Mouse (Mus musculus) lung, adult 2 months (tissue): ENCODE measurements at regions not wholly inside any gene's neighbourhood (a gene's known extent, or its start where the extent isn't known, plus 50 kb on each side); places are given as distances from the start of the nearest gene placed in this dataset.

Source experiments
- DNase-seq: peaks from one replicate; pipeline ENCODE4 v3.0.0; 2022
- H3K4me1 ChIP-seq: fragments of 200-500 bp; 2 replicates; pipeline ENCODE4 v1.6.1; 2011; ENCODE audit warnings: low read length; ENCODE audit not compliant: control insufficient read depth, insufficient read depth
- H3K4me3 ChIP-seq: fragments of 200-500 bp; replicated peaks from 2 replicates; pipeline ENCODE3; 2011; ENCODE audit warnings: low read depth, mild to moderate bottlenecking, control low read depth, low read length; ENCODE audit errors: extremely low read depth
- CTCF ChIP-seq: fragments of 200-500 bp; IDR thresholded peaks from 2 replicates; pipeline ENCODE4 v1.5.1; 2011; ENCODE audit warnings: mild to moderate bottlenecking, low read length, control low read depth; ENCODE audit not compliant: insufficient read depth
- POLR2A ChIP-seq: fragments of 200-500 bp; IDR thresholded peaks from 2 replicates; pipeline ENCODE4 v1.6.1; 2011; ENCODE audit warnings: low read depth, mild to moderate bottlenecking, control low read depth, low read length, borderline replicate concordance; ENCODE audit errors: extremely low read depth
- WGBS: fragments of 180-500 bp; shearing (Covaris S2); methylation state at CpG from one replicate; pipeline ENCODE4 v1.1.7; 2018; 5-methylcytosine and 5-hydroxymethylcytosine counted together

DNA sequence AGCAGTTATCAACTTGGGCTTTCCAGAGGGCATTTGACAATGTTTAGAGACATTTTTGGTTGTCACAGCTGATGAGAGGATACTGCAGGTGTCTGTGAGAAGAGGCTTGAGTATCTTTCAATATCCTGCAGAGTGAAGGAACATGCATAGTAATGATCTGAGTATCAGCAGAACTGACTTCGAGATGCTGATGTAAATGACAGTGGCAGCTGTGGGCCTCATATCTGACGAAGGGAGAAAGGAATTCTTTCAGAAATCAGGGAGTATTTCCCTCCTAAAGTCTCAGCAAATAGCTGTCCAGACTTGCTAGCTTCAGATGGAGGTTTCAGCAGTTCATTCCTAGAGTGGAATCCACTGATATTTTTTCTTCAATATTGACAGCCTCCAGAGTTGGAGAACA, 83.9 kb upstream of the Gmds start:
- Histone ChIP-seq H3K4me1 (no peaks in the 10 kb centered on the region), H3K4me3 (no peak overlapping the region)
- no peak for TF ChIP-seq POLR2A
- no peak for TF ChIP-seq CTCF
- 48% methylated on average over 2 of the region's 2 CpGs for WGBS
- no peak for DNase-seq

DNA sequence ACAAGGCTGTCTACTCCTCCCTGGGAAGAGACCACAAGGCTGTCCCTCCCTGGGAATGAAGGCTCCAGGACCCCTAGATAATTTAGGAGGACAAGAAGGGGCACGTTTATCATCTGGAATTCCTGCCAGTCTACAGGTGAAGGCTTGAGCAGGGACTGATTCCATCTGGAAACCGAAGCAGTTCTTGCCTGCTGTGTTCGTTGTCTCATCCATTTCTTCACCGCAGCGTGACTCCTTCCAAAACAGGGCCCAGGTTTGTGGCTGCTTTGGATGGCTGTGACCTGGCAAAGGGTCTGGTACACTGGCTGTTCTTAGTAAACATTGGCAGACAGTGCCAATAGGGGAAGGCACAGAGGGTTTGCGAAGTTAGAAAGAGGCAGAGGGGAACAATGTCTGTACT, 80.8 kb upstream of the Gmds start:
- no peak for DNase-seq
- 73% methylated on average over 6 of the region's 6 CpGs for WGBS
- no peak for TF ChIP-seq POLR2A
- TF ChIP-seq CTCF = no peak
- H3K4me3 ChIP-seq = no peak overlapping the region
- no peaks in the 10 kb centered on the region for H3K4me1 ChIP-seq

DNA sequence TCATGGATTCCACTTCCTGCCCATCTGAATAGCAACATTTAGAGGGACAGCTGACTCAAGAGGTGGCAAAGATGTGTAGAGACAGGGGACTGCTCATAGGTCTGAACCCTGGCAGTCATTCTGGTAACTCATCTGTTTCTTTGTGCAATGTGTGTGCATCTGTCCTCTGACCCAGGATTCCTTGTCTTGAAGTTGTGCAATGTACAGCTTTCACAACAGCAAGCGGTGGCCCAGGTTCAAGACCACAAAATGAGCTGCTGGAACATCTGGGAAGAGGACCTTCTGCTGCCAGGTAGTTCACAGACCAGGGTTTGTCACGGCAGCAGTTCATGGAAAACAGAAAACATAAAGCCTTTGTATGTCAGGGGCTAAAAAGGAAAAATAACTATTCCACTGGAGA, 80.1 kb upstream of the Gmds start:
- H3K4me3 ChIP-seq = no peak overlapping the region
- TF ChIP-seq CTCF (no peak), POLR2A (no peak)
- DNase-seq = no peak
- no peaks in the 10 kb centered on the region for H3K4me1 ChIP-seq
- WGBS = 69% methylated on average over 2 of the region's 2 CpGs

DNA sequence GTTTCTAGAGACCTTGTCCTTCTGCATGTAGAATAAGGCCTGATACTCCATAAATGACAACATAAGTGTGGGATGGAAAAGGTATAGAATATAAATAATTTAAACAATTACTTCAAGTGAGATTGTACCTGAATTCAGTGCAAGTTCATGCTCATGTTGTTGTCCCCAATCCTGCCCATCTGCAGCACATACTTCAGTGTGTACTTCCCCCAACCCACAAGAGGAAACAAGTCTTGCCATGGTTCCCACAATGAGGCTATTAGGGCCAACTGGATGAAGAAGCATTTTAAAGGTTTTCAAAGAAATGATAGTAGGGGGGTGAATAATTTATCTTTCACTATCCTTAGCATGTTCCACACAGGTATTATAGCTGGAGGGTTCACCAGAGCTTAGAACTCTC, 79.4 kb upstream of the Gmds start:
- TF ChIP-seq CTCF = no peak
- no peak for TF ChIP-seq POLR2A
- H3K4me3 ChIP-seq = no peak overlapping the region
- H3K4me1 ChIP-seq = no peaks in the 10 kb centered on the region
- DNase-seq = no peak

DNA sequence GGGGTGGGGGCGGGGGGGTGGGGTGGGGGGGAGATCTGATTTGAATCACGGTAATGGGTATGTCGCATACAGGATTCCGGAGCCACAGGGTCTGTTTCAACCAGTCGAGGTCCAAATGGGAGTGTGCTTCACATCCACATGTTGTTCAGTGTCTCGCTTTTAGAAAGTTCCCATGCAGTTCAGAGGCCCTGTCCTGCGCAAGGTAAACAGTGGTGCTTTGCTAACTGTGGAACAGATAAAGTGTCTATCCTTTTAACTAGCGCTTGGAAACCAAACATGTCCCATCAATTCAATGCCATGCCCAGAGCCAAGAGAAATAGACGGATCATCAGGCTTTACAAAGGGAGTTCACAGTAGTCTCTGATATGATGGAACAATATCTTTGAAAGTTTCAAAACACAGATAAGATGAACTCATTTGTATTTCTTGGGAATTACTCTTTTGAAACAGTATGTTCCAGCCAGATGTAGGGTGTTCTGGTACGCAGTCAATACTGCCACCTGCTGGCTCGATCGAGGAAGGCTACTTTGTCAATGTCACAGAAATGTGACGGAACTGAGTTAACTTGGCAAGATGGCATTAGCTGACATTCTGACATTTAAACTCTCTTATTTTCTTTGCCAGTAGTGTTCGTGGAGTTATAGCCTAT, 72.9 kb upstream of the Gmds start:
- peak; percentile 48 for DNase-seq
- WGBS = 32% methylated on average over 14 of the region's 14 CpGs
- H3K4me3 ChIP-seq = no peak overlapping the region
- H3K4me1 ChIP-seq = no peaks in the 10 kb centered on the region; the same call in 1 of the 2 replicates
- TF ChIP-seq POLR2A (no peak), CTCF (peak; percentile 88)

DNA sequence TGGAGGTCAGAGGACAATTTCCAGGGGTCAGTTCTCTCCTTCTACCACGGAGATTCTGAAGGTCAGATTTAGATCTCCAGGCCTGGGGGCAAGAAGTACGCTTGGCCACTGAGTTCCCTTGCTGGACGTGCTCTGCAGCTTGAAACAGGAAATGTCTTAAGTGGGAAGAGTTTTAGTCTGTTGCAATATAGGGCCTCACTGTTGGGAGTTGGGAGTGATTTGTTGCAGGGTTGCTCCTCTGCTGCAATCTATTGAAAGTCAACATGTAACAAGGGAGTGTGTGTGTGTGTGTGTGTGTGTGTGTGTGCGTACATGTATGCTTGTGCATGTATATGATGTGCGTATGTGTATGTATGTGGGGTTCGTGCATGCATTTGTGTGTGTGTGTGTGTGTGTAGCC, 71.5 kb upstream of the Gmds start:
- Histone ChIP-seq H3K4me3 (no peak overlapping the region), H3K4me1 (no peaks in the 10 kb centered on the region; the same call in 1 of the 2 replicates)
- DNase-seq = no peak
- 67% methylated on average over 6 of the region's 6 CpGs for WGBS
- TF ChIP-seq POLR2A (no peak), CTCF (no peak)

DNA sequence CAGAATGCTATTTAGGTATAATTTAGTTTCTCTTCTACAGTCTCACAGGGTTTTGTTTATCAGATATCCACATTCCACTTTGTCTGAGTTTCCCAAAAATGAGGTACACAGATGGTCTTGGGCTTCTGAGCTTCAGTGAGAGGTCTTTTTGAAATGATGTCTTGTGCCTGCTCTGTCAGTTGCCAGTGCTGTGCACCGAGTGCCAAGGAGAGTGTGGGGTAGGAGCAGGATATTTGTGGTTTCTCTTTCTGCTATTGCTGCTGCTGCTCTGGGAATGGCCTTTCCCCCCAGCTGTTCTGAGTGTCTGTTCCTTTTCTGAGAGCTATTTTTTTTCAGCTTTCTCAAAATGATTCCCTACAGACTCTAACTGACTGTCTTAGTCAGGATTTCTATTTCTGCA, 60.1 kb upstream of the Gmds start:
- no peak for DNase-seq
- WGBS = 52% methylated on average over 1 of the region's 1 CpGs

More for the DNA sequence above, 60.1 kb upstream of the Gmds start:
- TF ChIP-seq POLR2A (no peak), CTCF (no peak)
- H3K4me3 ChIP-seq = no peak overlapping the region
- H3K4me1 ChIP-seq = no peaks in the 10 kb centered on the region
